Mouse (Mus musculus): ENCODE data around the gene Tmem144. TPM values are rescaled to one million over a fixed set of nuclear protein-coding genes. Genes with fewer than 3 reads are reported as not detected.
"Not testable (repeated sequence)": the region's sequence is repeated elsewhere in the genome, so short reads cannot be mapped to it uniquely, and the experiment has no call there.

Tmem144 gene
- polyA plus RNA-seq, 1 experiment = not detected

GRCm38 (mm10) chr3:79811632-79812031, 40.9 kb downstream of the Tmem144 start:
- no peak overlapping the region for H3K4me3 ChIP-seq (replicated peaks; ENCODE audit: control insufficient read depth, low read depth, low read length)
- 36% methylated on average over 3 of the region's 3 CpGs for WGBS
- H3K27ac ChIP-seq (ENCODE audit: control insufficient read depth, insufficient read depth, low read depth, low read length, poor library complexity) = no peak overlapping the region
- H3K4me1 ChIP-seq (ENCODE audit: control insufficient read depth, insufficient read depth, low read length) = no peaks in the 10 kb centered on the region
- peak; percentile 24; the same call in 1 of the 2 replicates for TF ChIP-seq CTCF (IDR thresholded peaks at IDR 0.05; ENCODE audit: control insufficient read depth, insufficient read depth, low read length)
- TF ChIP-seq POLR2A (IDR thresholded peaks at IDR 0.05; ENCODE audit: borderline replicate concordance, control insufficient read depth, low read depth, low read length) = no peak

GRCm38 (mm10) chr3:79810563-79810962, 42.0 kb downstream of the Tmem144 start:
- no peaks in the 10 kb centered on the region for H3K4me1 ChIP-seq (ENCODE audit: control insufficient read depth, insufficient read depth, low read length)
- no peak overlapping the region for H3K27ac ChIP-seq (ENCODE audit: control insufficient read depth, insufficient read depth, low read depth, low read length, poor library complexity)
- 73% methylated on average over 6 of the region's 6 CpGs for WGBS
- no peak overlapping the region for H3K4me3 ChIP-seq (replicated peaks; ENCODE audit: control insufficient read depth, low read depth, low read length)
- TF ChIP-seq CTCF (IDR thresholded peaks at IDR 0.05; ENCODE audit: control insufficient read depth, insufficient read depth, low read length) (no peak), POLR2A (IDR thresholded peaks at IDR 0.05; ENCODE audit: borderline replicate concordance, control insufficient read depth, low read depth, low read length) (no peak)

- 12% methylated on average over 4 of the region's 4 CpGs for WGBS
- Histone ChIP-seq H3K27ac (ENCODE audit: control insufficient read depth, insufficient read depth, low read depth, low read length, poor library complexity) (no peak overlapping the region), H3K4me1 (ENCODE audit: control insufficient read depth, insufficient read depth, low read length) (no peaks in the 10 kb centered on the region), H3K4me3 (replicated peaks; ENCODE audit: control insufficient read depth, low read depth, low read length) (no peak overlapping the region)
- TF ChIP-seq CTCF (IDR thresholded peaks at IDR 0.05; ENCODE audit: control insufficient read depth, insufficient read depth, low read length) = peak; percentile 68
- TF ChIP-seq POLR2A (IDR thresholded peaks at IDR 0.05; ENCODE audit: borderline replicate concordance, control insufficient read depth, low read depth, low read length) = no peak
These were observed 43.4 kb downstream of the Tmem144 start for GRCm38 (mm10) chr3:79809180-79809567.

GRCm38 (mm10) chr3:79808530-79809179, 43.9 kb downstream of the Tmem144 start:
- 75% methylated on average over 9 of the region's 9 CpGs for WGBS
- TF ChIP-seq POLR2A (IDR thresholded peaks at IDR 0.05; ENCODE audit: borderline replicate concordance, control insufficient read depth, low read depth, low read length) (no peak), CTCF (IDR thresholded peaks at IDR 0.05; ENCODE audit: control insufficient read depth, insufficient read depth, low read length) (no peak)
- Histone ChIP-seq H3K27ac (ENCODE audit: control insufficient read depth, insufficient read depth, low read depth, low read length, poor library complexity) (no peak overlapping the region), H3K4me1 (ENCODE audit: control insufficient read depth, insufficient read depth, low read length) (no peaks in the 10 kb centered on the region), H3K4me3 (replicated peaks; ENCODE audit: control insufficient read depth, low read depth, low read length) (no peak overlapping the region)

GRCm38 (mm10) chr3:79800761-79801160, 51.8 kb downstream of the Tmem144 start:
- H3K27ac ChIP-seq (ENCODE audit: control insufficient read depth, insufficient read depth, low read depth, low read length, poor library complexity); H3K4me3 ChIP-seq (replicated peaks; ENCODE audit: control insufficient read depth, low read depth, low read length); H3K4me1 ChIP-seq (ENCODE audit: control insufficient read depth, insufficient read depth, low read length): not testable (repeated sequence)
- WGBS = 70% methylated on average over 7 of the region's 7 CpGs

- Histone ChIP-seq H3K4me3 (replicated peaks; ENCODE audit: control insufficient read depth, low read depth, low read length) (no peak overlapping the region), H3K4me1 (ENCODE audit: control insufficient read depth, insufficient read depth, low read length) (no peaks in the 10 kb centered on the region; the same call in 1 of the 2 replicates), H3K27ac (ENCODE audit: control insufficient read depth, insufficient read depth, low read depth, low read length, poor library complexity) (no peak overlapping the region)
- TF ChIP-seq CTCF (IDR thresholded peaks at IDR 0.05; ENCODE audit: control insufficient read depth, insufficient read depth, low read length) = no peak
- no peak for TF ChIP-seq POLR2A (IDR thresholded peaks at IDR 0.05; ENCODE audit: borderline replicate concordance, control insufficient read depth, low read depth, low read length)
- 80% methylated on average over 6 of the region's 6 CpGs for WGBS
These were observed 60.3 kb downstream of the Tmem144 start for GRCm38 (mm10) chr3:79792307-79792706.

- TF ChIP-seq POLR2A (IDR thresholded peaks at IDR 0.05; ENCODE audit: borderline replicate concordance, control insufficient read depth, low read depth, low read length) (no peak), CTCF (IDR thresholded peaks at IDR 0.05; ENCODE audit: control insufficient read depth, insufficient read depth, low read length) (no peak)
- 63% methylated on average over 3 of the region's 3 CpGs for WGBS
- H3K4me3 ChIP-seq (replicated peaks; ENCODE audit: control insufficient read depth, low read depth, low read length) = no peak overlapping the region
These were observed 62.2 kb downstream of the Tmem144 start for GRCm38 (mm10) chr3:79790324-79790723.

GRCm38 (mm10) chr3:79789554-79789953, 63.0 kb downstream of the Tmem144 start:
- no peak for TF ChIP-seq POLR2A (IDR thresholded peaks at IDR 0.05; ENCODE audit: borderline replicate concordance, control insufficient read depth, low read depth, low read length)
- TF ChIP-seq CTCF (IDR thresholded peaks at IDR 0.05; ENCODE audit: control insufficient read depth, insufficient read depth, low read length) = no peak
- H3K27ac ChIP-seq (ENCODE audit: control insufficient read depth, insufficient read depth, low read depth, low read length, poor library complexity) = no peak overlapping the region
- WGBS = 54% methylated on average over 4 of the region's 4 CpGs
- H3K4me1 ChIP-seq (ENCODE audit: control insufficient read depth, insufficient read depth, low read length) = no peaks in the 10 kb centered on the region; the same call in 1 of the 2 replicates
- no peak overlapping the region for H3K4me3 ChIP-seq (replicated peaks; ENCODE audit: control insufficient read depth, low read depth, low read length)

More at GRCm38 (mm10) chr3:79790324-79790723, 62.2 kb downstream of the Tmem144 start:
- H3K4me1 ChIP-seq (ENCODE audit: control insufficient read depth, insufficient read depth, low read length) = no peaks in the 10 kb centered on the region; the same call in 1 of the 2 replicates
- H3K27ac ChIP-seq (ENCODE audit: control insufficient read depth, insufficient read depth, low read depth, low read length, poor library complexity) = no peak overlapping the region

GRCm38 (mm10) chr3:79788959-79789358, 63.6 kb downstream of the Tmem144 start:
- Histone ChIP-seq H3K4me3 (replicated peaks; ENCODE audit: control insufficient read depth, low read depth, low read length) (no peak overlapping the region), H3K27ac (ENCODE audit: control insufficient read depth, insufficient read depth, low read depth, low read length, poor library complexity) (peak overlapping the region; percentile 27; the same call in 1 of the 2 replicates), H3K4me1 (ENCODE audit: control insufficient read depth, insufficient read depth, low read length) (no peaks in the 10 kb centered on the region; the same call in 1 of the 2 replicates)
- TF ChIP-seq POLR2A (IDR thresholded peaks at IDR 0.05; ENCODE audit: borderline replicate concordance, control insufficient read depth, low read depth, low read length) (no peak), CTCF (IDR thresholded peaks at IDR 0.05; ENCODE audit: control insufficient read depth, insufficient read depth, low read length) (no peak)
- 26% methylated on average over 6 of the region's 6 CpGs for WGBS
